Mouse (Mus musculus): ENCODE results near the gene Slc16a5. TPM values are rescaled to one million over a fixed set of nuclear protein-coding genes. Genes with fewer than 3 reads are reported as not detected.

Slc16a5 gene
- polyA plus RNA-seq, 1 experiment = 8.0 TPM

DNA sequence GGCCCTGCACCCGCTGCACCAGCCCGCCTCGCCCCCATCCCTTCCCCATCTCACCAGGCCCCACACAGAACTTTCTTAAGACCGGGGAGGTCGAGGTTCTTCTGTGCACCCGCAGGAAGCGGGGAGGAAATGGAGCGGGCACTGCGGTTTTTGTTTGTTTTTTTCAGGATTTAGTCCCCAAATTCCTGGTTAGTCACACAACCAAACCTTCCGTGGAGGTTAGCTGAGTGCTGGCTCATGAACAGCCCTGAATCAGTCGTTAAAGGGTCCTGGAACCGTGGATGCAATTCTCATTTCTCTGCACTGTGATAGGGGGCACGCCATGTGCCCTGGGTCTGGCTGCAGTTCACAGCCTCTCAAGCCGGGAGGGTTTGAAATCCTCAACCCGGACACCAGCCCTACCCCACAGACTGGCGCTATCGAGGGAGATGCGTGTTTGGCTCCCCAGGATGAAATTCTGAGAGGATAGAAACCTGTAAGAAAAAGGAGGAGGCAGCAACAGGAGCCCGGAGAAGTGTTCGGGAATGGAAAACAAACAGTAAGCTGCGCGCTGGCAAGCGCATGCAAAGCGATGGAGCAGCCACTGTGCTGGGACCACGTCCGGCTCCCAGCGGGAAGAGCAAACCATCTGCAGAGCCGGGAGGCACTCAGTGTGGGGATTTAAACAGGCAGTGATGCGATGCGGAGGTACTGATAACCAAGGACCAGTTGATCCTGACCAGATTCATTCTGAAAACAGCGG is 26.5 kb upstream of the Slc16a5 start:
- Histone ChIP-seq H3K27ac (ENCODE audit: insufficient read depth, low read length) (no peak overlapping the region), H3K4me3 (ENCODE audit: extremely low read depth, insufficient read depth, insufficient read length) (no peak overlapping the region)

DNA sequence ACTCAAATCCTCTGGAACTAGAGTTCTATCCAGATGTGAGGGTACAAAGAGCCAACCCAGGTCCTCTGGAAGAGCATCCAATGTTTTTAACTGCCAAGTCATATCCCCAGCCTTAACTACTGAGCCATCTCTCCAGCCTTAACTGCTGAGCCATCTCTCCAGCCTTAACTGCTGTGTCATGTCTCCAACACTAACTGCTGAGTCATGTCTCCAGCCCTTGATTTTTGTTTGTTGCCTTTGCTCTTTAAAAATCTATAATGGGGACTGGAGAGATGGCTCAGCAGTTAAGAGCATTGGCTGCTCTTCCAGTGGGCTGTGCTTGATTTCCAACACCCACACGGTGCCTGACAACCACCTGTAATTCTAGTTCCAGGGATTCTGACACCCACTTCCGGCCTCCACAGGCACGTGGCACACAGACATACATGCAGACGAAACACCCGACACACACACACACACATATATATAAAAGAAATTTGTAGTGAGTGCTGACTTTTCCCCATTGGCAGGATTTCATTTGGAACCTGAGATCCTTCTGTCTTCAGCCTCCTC is 24.6 kb upstream of the Slc16a5 start:
- TF ChIP-seq POLR2A (IDR thresholded peaks at IDR 0.05; ENCODE audit: low read depth, low read length) = no peak
- TF ChIP-seq CTCF (IDR thresholded peaks at IDR 0.05; ENCODE audit: extremely low read depth, insufficient read depth, insufficient read length, insufficient replicate concordance) = no peak
- no peaks in the 10 kb centered on the region; the same call in 1 of the 2 replicates for H3K27me3 ChIP-seq (ENCODE audit: control insufficient read depth, insufficient read depth, low read length)
- H3K4me1 ChIP-seq (ENCODE audit: control insufficient read depth, insufficient read depth, insufficient read length) = no peaks in the 10 kb centered on the region; the same call in 1 of the 2 replicates
- no peaks in the 10 kb centered on the region for H3K36me3 ChIP-seq (ENCODE audit: control insufficient read depth, insufficient read depth, low read length)
- H3K4me3 ChIP-seq (ENCODE audit: extremely low read depth, insufficient read depth, insufficient read length) = no peak overlapping the region
- DNase-seq (ENCODE audit: low read depth in 1 of 2, low spot score in 2 of 2) = no peak
- H3K27ac ChIP-seq (ENCODE audit: insufficient read depth, low read length) = no peak overlapping the region
- WGBS = 75% methylated on average over 5 of the region's 5 CpGs

More for the DNA sequence above, 26.5 kb upstream of the Slc16a5 start:
- TF ChIP-seq CTCF (IDR thresholded peaks at IDR 0.05; ENCODE audit: extremely low read depth, insufficient read depth, insufficient read length, insufficient replicate concordance) (no peak), POLR2A (IDR thresholded peaks at IDR 0.05; ENCODE audit: low read depth, low read length) (no peak)
- 29% methylated on average over 31 of the region's 31 CpGs for WGBS
- Histone ChIP-seq H3K27me3 (ENCODE audit: control insufficient read depth, insufficient read depth, low read length) (no peaks in the 10 kb centered on the region; the same call in 1 of the 2 replicates), H3K4me1 (ENCODE audit: control insufficient read depth, insufficient read depth, insufficient read length) (no peaks in the 10 kb centered on the region; the same call in 1 of the 2 replicates), H3K36me3 (ENCODE audit: control insufficient read depth, insufficient read depth, low read length) (peaks cover 7% of the 10 kb centered on the region; the same call in 1 of the 2 replicates)
- no peak for DNase-seq (ENCODE audit: low read depth in 1 of 2, low spot score in 2 of 2)

DNA sequence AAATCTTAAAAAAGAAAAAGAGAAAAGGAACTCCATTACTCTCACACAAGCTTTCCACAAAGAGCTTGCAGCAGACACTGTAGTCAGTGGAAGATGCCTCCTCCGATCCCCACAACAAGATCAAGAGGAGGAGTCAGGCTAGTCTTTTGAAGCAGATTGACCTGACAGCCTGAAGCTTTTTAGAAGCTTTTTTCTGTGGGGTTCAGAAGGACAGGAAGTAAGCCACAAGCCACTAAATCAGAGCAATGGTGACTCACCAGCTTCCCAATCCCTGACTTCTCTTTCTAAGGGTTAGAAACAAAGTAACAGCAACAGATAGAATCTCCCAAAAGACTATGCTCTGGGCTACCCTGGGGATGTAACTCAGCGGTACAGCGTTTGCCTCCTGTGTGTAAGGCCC is 22.9 kb upstream of the Slc16a5 start:
- no peak for DNase-seq (ENCODE audit: low read depth in 1 of 2, low spot score in 2 of 2)
- Histone ChIP-seq H3K4me1 (ENCODE audit: control insufficient read depth, insufficient read depth, insufficient read length) (no peaks in the 10 kb centered on the region; the same call in 1 of the 2 replicates), H3K36me3 (ENCODE audit: control insufficient read depth, insufficient read depth, low read length) (no peaks in the 10 kb centered on the region), H3K27me3 (ENCODE audit: control insufficient read depth, insufficient read depth, low read length) (no peaks in the 10 kb centered on the region; the same call in 1 of the 2 replicates), H3K27ac (ENCODE audit: insufficient read depth, low read length) (no peak overlapping the region), H3K4me3 (ENCODE audit: extremely low read depth, insufficient read depth, insufficient read length) (no peak overlapping the region)
- 68% methylated on average over 3 of the region's 3 CpGs for WGBS
- TF ChIP-seq POLR2A (IDR thresholded peaks at IDR 0.05; ENCODE audit: low read depth, low read length) = no peak
- no peak for TF ChIP-seq CTCF (IDR thresholded peaks at IDR 0.05; ENCODE audit: extremely low read depth, insufficient read depth, insufficient read length, insufficient replicate concordance)

DNA sequence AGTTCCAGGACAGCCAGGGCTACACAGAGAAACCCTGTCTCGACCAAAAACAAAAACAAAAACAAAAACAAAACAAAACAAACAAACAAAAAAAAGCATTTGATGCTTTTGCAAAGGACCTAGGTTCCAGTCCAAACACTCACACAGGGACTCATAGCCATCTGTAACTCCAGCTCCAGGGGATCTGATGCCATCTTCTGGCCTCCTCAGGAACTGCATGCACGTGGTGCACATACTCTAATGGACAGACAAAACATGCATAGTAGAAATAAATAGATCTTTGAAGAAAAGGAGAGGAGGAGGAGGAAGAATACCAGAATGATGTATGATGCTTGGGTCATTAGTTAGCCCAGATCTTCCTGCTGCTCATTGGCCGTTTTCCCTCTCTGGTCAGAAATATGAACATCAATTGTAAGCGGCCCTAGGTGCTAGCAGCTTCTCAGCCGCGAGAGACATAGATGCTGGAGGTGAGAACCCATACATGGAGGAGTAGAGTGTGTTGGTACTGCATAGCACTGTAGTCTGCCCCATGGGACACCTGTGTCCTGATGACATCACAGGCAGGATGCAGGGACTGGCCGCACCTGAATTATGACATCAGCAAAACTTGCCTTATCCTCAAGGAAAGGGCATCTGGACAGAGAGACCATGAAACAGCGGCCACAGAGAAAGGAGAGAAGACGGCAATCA is 22.2 kb upstream of the Slc16a5 start, which contains the start of gene Trim80:
Gene Trim80 (plus strand): TSS at position 640 of the 690 bp plus-strand sequence.
- Histone ChIP-seq H3K4me3 (ENCODE audit: extremely low read depth, insufficient read depth, insufficient read length) (no peak within 1 kb of the TSS), H3K4me1 (ENCODE audit: control insufficient read depth, insufficient read depth, insufficient read length) (no peaks in the 10 kb centered on the region; the same call in 1 of the 2 replicates), H3K27ac (ENCODE audit: insufficient read depth, low read length) (no peak within 1 kb of the TSS), H3K27me3 (ENCODE audit: control insufficient read depth, insufficient read depth, low read length) (no peaks in the 10 kb centered on the region; the same call in 1 of the 2 replicates), H3K36me3 (ENCODE audit: control insufficient read depth, insufficient read depth, low read length) (no peaks in the 10 kb centered on the region)
- DNase-seq (ENCODE audit: low read depth in 1 of 2, low spot score in 2 of 2) = no peak
- 93% methylated on average over 9 of the region's 9 CpGs for WGBS
- no peak for TF ChIP-seq POLR2A (IDR thresholded peaks at IDR 0.05; ENCODE audit: low read depth, low read length)
- no peak for TF ChIP-seq CTCF (IDR thresholded peaks at IDR 0.05; ENCODE audit: extremely low read depth, insufficient read depth, insufficient read length, insufficient replicate concordance)

DNA sequence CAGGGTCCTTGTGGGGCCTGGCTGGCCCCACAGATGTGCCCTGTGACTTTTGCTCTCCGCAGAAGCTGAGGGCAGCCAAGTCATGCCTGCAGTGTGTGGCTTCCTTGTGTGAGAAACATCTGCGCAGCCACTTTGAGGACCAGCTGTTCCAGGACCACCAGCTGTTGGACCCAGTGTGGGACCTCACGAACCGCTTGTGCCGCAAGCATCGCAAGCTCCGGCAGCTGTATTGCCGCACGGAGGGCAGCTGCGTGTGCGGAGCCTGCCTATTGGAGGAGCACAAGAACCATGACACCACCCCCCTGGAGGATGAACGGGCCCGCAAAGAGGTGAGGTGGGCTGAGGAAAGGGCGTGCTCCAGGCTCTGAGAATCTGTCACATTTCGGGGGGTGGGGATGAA is 20.9 kb upstream of the Slc16a5 start:
- H3K27me3 ChIP-seq (ENCODE audit: control insufficient read depth, insufficient read depth, low read length) = no peaks in the 10 kb centered on the region
- WGBS = 77% methylated on average over 15 of the region's 15 CpGs
- H3K36me3 ChIP-seq (ENCODE audit: control insufficient read depth, insufficient read depth, low read length) = no peaks in the 10 kb centered on the region
- no peaks in the 10 kb centered on the region for H3K4me1 ChIP-seq (ENCODE audit: control insufficient read depth, insufficient read depth, insufficient read length)
- H3K4me3 ChIP-seq (ENCODE audit: extremely low read depth, insufficient read depth, insufficient read length) = no peak overlapping the region
- no peak for TF ChIP-seq CTCF (IDR thresholded peaks at IDR 0.05; ENCODE audit: extremely low read depth, insufficient read depth, insufficient read length, insufficient replicate concordance)
- TF ChIP-seq POLR2A (IDR thresholded peaks at IDR 0.05; ENCODE audit: low read depth, low read length) = no peak
- no peak overlapping the region for H3K27ac ChIP-seq (ENCODE audit: insufficient read depth, low read length)
- no peak for DNase-seq (ENCODE audit: low read depth in 1 of 2, low spot score in 2 of 2)

DNA sequence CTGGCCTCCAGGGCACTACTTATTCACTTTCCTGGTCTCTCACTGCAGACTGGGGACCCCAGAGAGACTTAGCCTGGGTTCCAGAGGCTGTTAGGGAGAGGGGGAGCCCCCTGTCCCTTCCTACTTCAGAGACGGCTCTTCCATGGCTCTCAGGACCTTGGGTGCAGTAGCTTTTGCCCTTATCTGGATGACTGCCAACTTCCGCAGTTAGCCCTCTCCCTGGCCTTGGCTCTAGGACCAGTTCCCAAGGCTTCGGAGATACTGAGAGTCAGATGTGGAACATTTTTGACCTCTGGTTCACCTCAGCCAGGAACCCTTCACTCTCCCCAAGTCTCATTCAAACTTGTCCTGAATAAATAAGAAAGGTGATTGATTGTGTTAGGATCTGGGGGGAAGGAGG is 15.4 kb upstream of the Slc16a5 start:
- H3K4me3 ChIP-seq (ENCODE audit: extremely low read depth, insufficient read depth, insufficient read length) = no peak overlapping the region
- H3K27ac ChIP-seq (ENCODE audit: insufficient read depth, low read length) = no peak overlapping the region
- 81% methylated on average over 3 of the region's 3 CpGs for WGBS
- H3K27me3 ChIP-seq (ENCODE audit: control insufficient read depth, insufficient read depth, low read length) = no peaks in the 10 kb centered on the region
- 0 out of 2 replicates have a peak, but pooled peaks cover 3% of the 10 kb centered on the region for H3K4me1 ChIP-seq (ENCODE audit: control insufficient read depth, insufficient read depth, insufficient read length)
- DNase-seq (ENCODE audit: low read depth in 1 of 2, low spot score in 2 of 2) = no peak
- H3K36me3 ChIP-seq (ENCODE audit: control insufficient read depth, insufficient read depth, low read length) = no peaks in the 10 kb centered on the region
- no peak for TF ChIP-seq POLR2A (IDR thresholded peaks at IDR 0.05; ENCODE audit: low read depth, low read length)
- TF ChIP-seq CTCF (IDR thresholded peaks at IDR 0.05; ENCODE audit: extremely low read depth, insufficient read depth, insufficient read length, insufficient replicate concordance) = no peak

Measured in spleen, adult 2 months (tissue).